Mouse (Mus musculus) liver, embryonic 12.5 days (tissue): Measurements from ENCODE around the gene Prepl. TPM values are rescaled to one million over a fixed set of nuclear protein-coding genes. Genes with fewer than 3 reads are reported as not detected.

Experiments used
- ATAC-seq: fragments of 200-750 bp; cut with Nextera tagmentation; 2 replicates; pipeline ENCODE4 v1.8.0; 2017; ENCODE audit warnings: moderate number of reproducible peaks, mild to moderate bottlenecking, moderate library complexity
- H3K27ac ChIP-seq: fragments of 300-500 bp; sonication (generic); 2 replicates; pipeline ENCODE4 v1.5.1; 2016; ENCODE audit warnings: mild to moderate bottlenecking
- H3K27me3 ChIP-seq: fragments of 300-500 bp; sonication (generic); replicated peaks from 2 replicates; pipeline ENCODE4 v1.6.1; 2016; ENCODE audit warnings: mild to moderate bottlenecking, moderate library complexity
- H3K36me3 ChIP-seq: fragments of 300-500 bp; sonication (generic); 2 replicates; pipeline ENCODE4 v1.6.1; 2016; ENCODE audit warnings: mild to moderate bottlenecking, moderate library complexity
- H3K4me1 ChIP-seq: fragments of 300-500 bp; sonication (generic); 2 replicates; pipeline ENCODE4 v1.6.1; 2016
- H3K4me2 ChIP-seq: fragments of 300-500 bp; sonication (generic); 2 replicates; pipeline ENCODE4 v1.6.1; 2016; ENCODE audit warnings: mild to moderate bottlenecking, moderate library complexity
- H3K4me3 ChIP-seq: fragments of 300-500 bp; sonication (generic); 2 replicates; pipeline ENCODE4 v1.5.1; 2016; ENCODE audit warnings: mild to moderate bottlenecking, moderate library complexity
- H3K9ac ChIP-seq: fragments of 300-500 bp; sonication (generic); 2 replicates; pipeline ENCODE4 v1.6.1; 2016; ENCODE audit warnings: mild to moderate bottlenecking, moderate library complexity
- H3K9me3 ChIP-seq: fragments of 300-500 bp; sonication (generic); replicated peaks from 2 replicates; pipeline ENCODE4 v1.6.1; 2016; ENCODE audit warnings: mild to moderate bottlenecking, moderate library complexity
- WGBS: fragments of 180-500 bp; shearing (Covaris S2); methylation state at CpG from one replicate; pipeline ENCODE4 v1.1.7; 2016; ENCODE audit not compliant: insufficient replicate concordance; 5-methylcytosine and 5-hydroxymethylcytosine counted together
- polyA plus RNA-seq: library from polyadenylated mRNA; unstranded; fragments of >200 nt; fragmentation: Nextera tagmentation; extraction: Ambion mirVana; gene quantifications from 2 replicates; pipeline ENCODE4 v1.2.1, GENCODE M21; 2016

The Prepl gene
- polyA plus RNA-seq, 1 experiment from 2014 or later: 11.2 TPM

DNA sequence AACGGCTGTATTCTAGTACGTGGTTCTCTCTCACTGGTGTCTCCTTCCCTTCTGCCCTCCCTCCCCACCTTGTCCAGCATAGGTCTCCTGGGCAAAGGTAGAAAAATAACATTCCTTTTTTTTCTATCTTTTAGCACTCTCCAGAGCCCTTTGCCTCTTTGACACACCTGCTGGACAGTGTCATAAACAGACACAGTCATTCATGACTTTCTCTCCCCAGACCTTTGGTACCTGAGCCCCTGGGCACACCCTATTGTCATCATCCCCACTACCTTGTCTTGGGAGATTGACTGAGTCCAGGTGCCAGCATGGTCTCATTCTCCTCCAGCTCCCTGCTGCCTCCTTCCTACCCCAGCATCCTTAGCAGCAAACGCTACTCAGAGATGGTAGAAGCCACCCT lies 57.0 kb downstream of the Prepl start:
- no peaks in the 10 kb centered on the region for H3K36me3 ChIP-seq
- WGBS: 71% methylated on average over 3 of the region's 3 CpGs
- ATAC-seq: no peak
- no peaks in the 10 kb centered on the region for H3K4me1 ChIP-seq
- H3K27me3 ChIP-seq: peaks cover 4% of the 10 kb centered on the region
- no peak overlapping the region for H3K4me3 ChIP-seq
- H3K9ac ChIP-seq: no peak overlapping the region
- no peak overlapping the region for H3K4me2 ChIP-seq
- H3K27ac ChIP-seq: no peak overlapping the region
- H3K9me3 ChIP-seq: no peaks in the 10 kb centered on the region

DNA sequence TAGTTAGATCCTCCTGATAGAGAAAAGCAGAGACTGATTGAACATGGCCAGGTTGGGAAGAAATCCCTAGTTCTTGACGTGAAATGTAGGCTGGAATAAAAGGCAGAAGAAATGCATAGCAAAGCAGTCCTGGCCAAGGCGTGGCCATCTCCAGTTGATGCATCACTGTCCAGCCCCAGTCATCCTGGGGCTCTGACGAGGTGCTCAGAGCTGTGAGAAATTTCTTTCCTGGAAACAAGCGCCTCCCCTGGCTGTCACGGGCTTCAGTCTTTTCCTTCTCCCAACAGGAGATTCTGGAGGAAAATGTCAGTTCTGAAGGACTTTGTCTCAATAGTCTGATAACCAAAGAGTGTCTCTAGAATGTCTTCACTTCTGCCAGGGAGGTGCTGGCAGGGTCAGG lies 59.4 kb downstream of the Prepl start:
- WGBS: 57% methylated on average over 5 of the region's 5 CpGs
- no peaks in the 10 kb centered on the region for H3K4me1 ChIP-seq

DNA sequence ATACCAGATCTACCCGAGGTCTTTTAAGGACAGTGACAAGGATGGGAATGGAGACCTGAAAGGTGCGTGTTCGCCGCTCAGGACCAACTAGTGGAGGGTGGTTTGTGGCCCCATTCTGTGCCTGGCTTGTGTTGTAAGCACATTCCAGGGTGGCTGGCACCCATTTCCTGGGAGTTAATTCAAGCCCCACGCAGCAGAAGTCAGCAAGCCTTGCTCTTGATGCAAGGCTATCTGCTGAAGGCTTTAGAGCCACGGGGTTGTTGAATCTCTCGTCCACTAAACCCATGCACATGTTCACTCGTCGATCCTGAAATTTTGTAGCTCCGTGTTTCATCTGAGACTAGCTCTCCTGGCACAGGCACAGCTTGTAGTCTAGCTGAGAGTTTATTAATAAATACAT lies 61.2 kb downstream of the Prepl start:
- H3K9ac ChIP-seq: no peak overlapping the region
- WGBS: 84% methylated on average over 10 of the region's 10 CpGs
- H3K4me3 ChIP-seq: no peak overlapping the region
- H3K36me3 ChIP-seq: peaks cover 17% of the 10 kb centered on the region
- no peak overlapping the region for H3K27ac ChIP-seq
- no peak for ATAC-seq
- H3K4me1 ChIP-seq: no peaks in the 10 kb centered on the region; the same call in 1 of the 2 replicates
- H3K9me3 ChIP-seq: no peaks in the 10 kb centered on the region
- H3K27me3 ChIP-seq: peaks cover 4% of the 10 kb centered on the region
- H3K4me2 ChIP-seq: no peak overlapping the region

More for the DNA sequence above, 59.4 kb downstream of the Prepl start:
- H3K27me3 ChIP-seq: peaks cover 4% of the 10 kb centered on the region
- H3K9me3 ChIP-seq: no peaks in the 10 kb centered on the region
- no peak for ATAC-seq
- no peak overlapping the region for H3K27ac ChIP-seq
- no peak overlapping the region for H3K9ac ChIP-seq
- no peak overlapping the region for H3K4me2 ChIP-seq
- H3K36me3 ChIP-seq: no peaks in the 10 kb centered on the region
- no peak overlapping the region for H3K4me3 ChIP-seq

DNA sequence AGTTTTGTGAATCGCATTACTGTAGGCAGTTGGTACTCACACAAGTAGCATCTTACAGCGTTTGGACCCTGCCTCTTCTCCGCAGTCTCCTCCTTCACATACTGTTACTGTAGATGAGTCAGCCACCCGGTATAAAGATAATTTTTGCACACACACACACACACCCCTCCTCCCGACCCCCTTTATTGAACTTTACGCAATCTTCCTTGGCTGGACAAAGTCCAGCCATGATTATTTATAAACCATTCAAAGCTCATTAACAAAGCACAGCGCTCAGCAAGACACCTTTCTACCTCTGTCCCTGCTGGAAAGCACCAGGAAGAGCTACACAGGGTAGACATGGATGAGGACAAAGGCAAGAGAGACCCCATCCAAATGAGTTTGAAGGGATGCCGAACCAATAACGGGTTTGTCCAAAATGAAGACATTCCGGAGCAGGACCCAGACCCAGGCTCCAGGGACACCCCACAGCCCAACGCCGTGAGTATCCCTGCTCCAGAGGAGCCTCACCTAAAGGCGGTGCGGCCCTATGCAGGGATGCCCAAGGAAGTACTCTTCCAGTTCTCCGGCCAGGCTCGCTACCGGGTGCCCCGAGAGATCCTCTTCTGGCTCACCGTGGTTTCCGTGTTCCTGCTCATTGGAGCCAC lies 61.8 kb downstream of the Prepl start, which contains the start of gene Slc3a1:
Gene Slc3a1 (plus strand): TSS at position 284 of the 647 bp plus-strand sequence.
- H3K27ac ChIP-seq: no peak within 1 kb of the TSS
- no peak within 1 kb of the TSS for H3K4me2 ChIP-seq
- peaks cover 4% of the 10 kb centered on the region for H3K27me3 ChIP-seq
- no peak within 1 kb of the TSS for H3K4me3 ChIP-seq
- H3K36me3 ChIP-seq: peaks cover 19% of the 10 kb centered on the region
- no peaks in the 10 kb centered on the region; the same call in 1 of the 2 replicates for H3K4me1 ChIP-seq
- no peaks in the 10 kb centered on the region for H3K9me3 ChIP-seq
- H3K9ac ChIP-seq: no peak within 1 kb of the TSS
- ATAC-seq: no peak
- WGBS: 79% methylated on average over 20 of the region's 20 CpGs

GRCm38 (mm10) chr17:85027247-85027646 lies 62.8 kb downstream of the Prepl start:
- H3K4me1 ChIP-seq: no peaks in the 10 kb centered on the region; the same call in 1 of the 2 replicates
- 75% methylated on average over 3 of the region's 3 CpGs for WGBS
- H3K36me3 ChIP-seq: peaks cover 19% of the 10 kb centered on the region
- H3K9ac ChIP-seq: no peak overlapping the region
- H3K9me3 ChIP-seq: no peaks in the 10 kb centered on the region
- peaks cover 4% of the 10 kb centered on the region for H3K27me3 ChIP-seq
- no peak overlapping the region for H3K4me2 ChIP-seq
- ATAC-seq: no peak
- H3K4me3 ChIP-seq: no peak overlapping the region
- H3K27ac ChIP-seq: no peak overlapping the region

- Histone ChIP-seq H3K9ac (no peak overlapping the region), H3K4me2 (no peak overlapping the region), H3K36me3 (peaks cover 19% of the 10 kb centered on the region), H3K27ac (no peak overlapping the region), H3K27me3 (peaks cover 4% of the 10 kb centered on the region), H3K9me3 (no peaks in the 10 kb centered on the region), H3K4me1 (no peaks in the 10 kb centered on the region; the same call in 1 of the 2 replicates), H3K4me3 (no peak overlapping the region)
- ATAC-seq: no peak
- 86% methylated on average over 6 of the region's 6 CpGs for WGBS
These were observed 63.6 kb downstream of the Prepl start for GRCm38 (mm10) chr17:85026436-85026835.

DNA sequence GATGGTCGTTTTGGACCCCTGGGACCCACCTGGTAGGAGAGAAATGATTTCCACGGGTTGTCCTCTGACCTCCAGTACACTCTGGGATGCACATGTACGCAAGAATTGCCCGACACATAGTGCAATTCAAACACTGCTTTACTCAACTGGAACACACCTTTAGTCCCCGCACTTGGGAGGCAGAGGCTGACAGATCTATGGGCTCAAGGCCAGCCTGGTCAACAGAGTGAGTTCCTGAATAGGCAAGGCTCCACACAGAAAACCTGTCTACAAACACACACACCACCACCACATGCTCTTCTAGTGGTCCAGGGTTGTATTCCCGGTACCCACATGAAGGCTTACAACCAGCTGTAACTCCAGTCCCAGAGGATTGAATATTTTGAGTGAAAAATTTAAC lies 64.9 kb downstream of the Prepl start:
- no peaks in the 10 kb centered on the region for H3K9me3 ChIP-seq
- H3K27ac ChIP-seq: no peak overlapping the region
- 84% methylated on average over 6 of the region's 6 CpGs for WGBS
- no peak overlapping the region for H3K9ac ChIP-seq
- H3K4me3 ChIP-seq: no peak overlapping the region
- peaks cover 19% of the 10 kb centered on the region for H3K36me3 ChIP-seq
- no peak for ATAC-seq
- no peaks in the 10 kb centered on the region; the same call in 1 of the 2 replicates for H3K4me1 ChIP-seq
- no peak overlapping the region for H3K4me2 ChIP-seq
- H3K27me3 ChIP-seq: no peaks in the 10 kb centered on the region; the same call in 1 of the 2 replicates

DNA sequence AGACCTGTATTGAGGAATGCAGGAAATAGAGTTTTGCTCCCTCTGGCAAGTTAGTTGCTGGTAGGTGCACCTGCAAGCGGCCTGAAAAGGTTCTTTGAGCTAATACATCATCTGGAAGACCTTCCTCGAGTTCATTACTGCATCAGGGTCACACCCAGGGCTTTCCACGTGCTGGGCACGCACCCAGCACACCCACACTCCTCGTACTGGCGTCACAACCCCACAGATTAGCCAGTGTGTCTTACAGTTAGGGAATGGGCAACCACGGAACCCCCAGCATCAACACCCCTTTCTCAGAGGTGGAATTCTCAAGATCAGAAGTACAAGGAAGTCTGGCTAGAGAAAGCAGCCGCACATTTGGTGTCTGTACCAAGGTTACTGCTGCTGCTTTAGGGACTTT lies 65.8 kb downstream of the Prepl start:
- Histone ChIP-seq H3K4me1 (no peaks in the 10 kb centered on the region; the same call in 1 of the 2 replicates), H3K36me3 (peaks cover 19% of the 10 kb centered on the region), H3K4me3 (no peak overlapping the region), H3K27me3 (no peaks in the 10 kb centered on the region), H3K9me3 (no peaks in the 10 kb centered on the region), H3K4me2 (no peak overlapping the region), H3K9ac (no peak overlapping the region), H3K27ac (no peak overlapping the region)
- WGBS: 84% methylated on average over 8 of the region's 8 CpGs
- no peak for ATAC-seq

GRCm38 (mm10) chr17:85023247-85024167 lies 66.5 kb downstream of the Prepl start:
- Histone ChIP-seq H3K27me3 (no peaks in the 10 kb centered on the region), H3K9me3 (no peaks in the 10 kb centered on the region), H3K27ac (no peak overlapping the region), H3K4me1 (peaks cover 1% of the 10 kb centered on the region), H3K9ac (no peak overlapping the region), H3K4me3 (no peak overlapping the region), H3K4me2 (no peak overlapping the region), H3K36me3 (peaks cover 19% of the 10 kb centered on the region)
- ATAC-seq: no peak
- 60% methylated on average over 22 of the region's 22 CpGs for WGBS

DNA sequence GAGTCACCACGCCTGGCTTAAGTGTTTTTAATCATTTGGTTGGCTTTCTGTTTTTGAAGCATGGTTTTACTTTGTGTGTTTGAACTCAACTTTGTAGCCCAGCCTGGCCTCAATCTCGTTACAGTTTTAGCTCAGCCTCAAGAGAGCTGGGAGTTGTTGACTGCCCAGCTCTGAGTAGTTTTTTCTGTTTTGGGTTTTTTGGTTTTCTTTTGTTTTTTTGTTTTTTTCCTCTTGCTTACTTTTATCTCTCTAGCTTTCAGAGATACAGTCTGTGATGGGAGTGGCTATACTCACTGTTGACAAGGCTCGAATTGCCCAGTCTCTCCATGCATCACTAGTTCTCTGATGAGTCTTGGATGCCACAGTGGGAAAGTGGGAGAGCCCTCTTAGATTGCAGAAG lies 69.7 kb downstream of the Prepl start:
- Histone ChIP-seq H3K9me3 (no peaks in the 10 kb centered on the region), H3K27ac (no peak overlapping the region), H3K9ac (no peak overlapping the region), H3K4me1 (peaks cover 10% of the 10 kb centered on the region), H3K4me2 (no peak overlapping the region), H3K27me3 (no peaks in the 10 kb centered on the region), H3K4me3 (no peak overlapping the region), H3K36me3 (peaks cover 25% of the 10 kb centered on the region)
- ATAC-seq: no peak
- WGBS: 78% methylated on average over 3 of the region's 3 CpGs

- H3K36me3 ChIP-seq: peaks cover 10% of the 10 kb centered on the region
These were observed 71.2 kb downstream of the Prepl start for GRCm38 (mm10) chr17:85018794-85019193.

GRCm38 (mm10) chr17:85018344-85018743 lies 71.7 kb downstream of the Prepl start:
- no peak overlapping the region for H3K4me2 ChIP-seq
- no peak overlapping the region for H3K4me3 ChIP-seq
- H3K4me1 ChIP-seq: peaks cover 10% of the 10 kb centered on the region
- H3K9ac ChIP-seq: no peak overlapping the region
- H3K27ac ChIP-seq: no peak overlapping the region
- H3K36me3 ChIP-seq: peaks cover 11% of the 10 kb centered on the region
- no peaks in the 10 kb centered on the region for H3K9me3 ChIP-seq
- WGBS: 58% methylated on average over 3 of the region's 3 CpGs
- H3K27me3 ChIP-seq: no peaks in the 10 kb centered on the region
- no peak for ATAC-seq

More at GRCm38 (mm10) chr17:85018794-85019193, 71.2 kb downstream of the Prepl start:
- ATAC-seq: peak; percentile 67
- Histone ChIP-seq H3K4me2 (no peak overlapping the region), H3K27ac (no peak overlapping the region), H3K4me1 (peaks cover 10% of the 10 kb centered on the region), H3K9ac (no peak overlapping the region), H3K27me3 (no peaks in the 10 kb centered on the region), H3K4me3 (no peak overlapping the region), H3K9me3 (no peaks in the 10 kb centered on the region)
- WGBS: 38% methylated on average over 5 of the region's 5 CpGs
